Mouse (Mus musculus): ENCODE data around the gene Inpp4b. TPM values are rescaled to one million over a fixed set of nuclear protein-coding genes. Genes with fewer than 3 reads are reported as not detected.
A peak's percentile ranks its signal among the peaks of the same experiment; 100 is the strongest.

Inpp4b gene
- total RNA-seq, 2 experiments from 2014 or later, result 7.7 to 9.0 TPM

- no peak for DNase-seq (ENCODE audit: low spot score in 2 of 2)
Measured at GRCm38 (mm10) chr8:81702038-81702437, 359.7 kb downstream of the Inpp4b start.

- no peak for DNase-seq (ENCODE audit: low spot score in 2 of 2)
Measured at GRCm38 (mm10) chr8:81703571-81704365, 361.4 kb downstream of the Inpp4b start.

GRCm38 (mm10) chr8:81707436-81707835 is 365.1 kb downstream of the Inpp4b start:
- no peak for DNase-seq (ENCODE audit: low spot score in 2 of 2)

GRCm38 (mm10) chr8:81731332-81731731 is 389.0 kb downstream of the Inpp4b start:
- no peak for DNase-seq (ENCODE audit: low spot score in 2 of 2)

GRCm38 (mm10) chr8:81735655-81736054 is 393.3 kb downstream of the Inpp4b start:
- no peak for DNase-seq (ENCODE audit: low spot score in 2 of 2)

GRCm38 (mm10) chr8:81736103-81736502 is 393.7 kb downstream of the Inpp4b start:
- DNase-seq (ENCODE audit: low spot score in 2 of 2), result no peak

GRCm38 (mm10) chr8:81742588-81742987 is 400.2 kb downstream of the Inpp4b start:
- no peak for DNase-seq (ENCODE audit: low spot score in 2 of 2)

- no peak for DNase-seq (ENCODE audit: low spot score in 2 of 2)
Measured at GRCm38 (mm10) chr8:81743040-81743439, 400.7 kb downstream of the Inpp4b start.

GRCm38 (mm10) chr8:81745439-81745838 is 403.1 kb downstream of the Inpp4b start:
- no peak for DNase-seq (ENCODE audit: low spot score in 2 of 2)

- DNase-seq (ENCODE audit: low spot score in 2 of 2), result no peak
Measured at GRCm38 (mm10) chr8:81751159-81751558, 408.8 kb downstream of the Inpp4b start.

- DNase-seq (ENCODE audit: low spot score in 2 of 2), result no peak
Measured at GRCm38 (mm10) chr8:81756663-81757062, 414.3 kb downstream of the Inpp4b start.

GRCm38 (mm10) chr8:81757580-81758144 is 415.3 kb downstream of the Inpp4b start:
- peak in 1 of 2 experiments; percentile 12 for DNase-seq (ENCODE audit: low spot score in 2 of 2)

- no peak for DNase-seq (ENCODE audit: low spot score in 2 of 2)
Measured at GRCm38 (mm10) chr8:81761466-81761865, 419.1 kb downstream of the Inpp4b start.

- no peak for DNase-seq (ENCODE audit: low spot score in 2 of 2)
Measured at GRCm38 (mm10) chr8:81766033-81766432, 423.7 kb downstream of the Inpp4b start.

- DNase-seq (ENCODE audit: low spot score in 2 of 2), result no peak
Measured at GRCm38 (mm10) chr8:81767411-81768312, 425.3 kb downstream of the Inpp4b start.

- no peak for DNase-seq (ENCODE audit: low spot score in 2 of 2)
Measured at GRCm38 (mm10) chr8:81768313-81768675, 425.9 kb downstream of the Inpp4b start.

- DNase-seq (ENCODE audit: low spot score in 2 of 2), result no peak
Measured at GRCm38 (mm10) chr8:81768731-81769445, 426.5 kb downstream of the Inpp4b start.

- no peak for DNase-seq (ENCODE audit: low spot score in 2 of 2)
Measured at GRCm38 (mm10) chr8:81770603-81771276, 428.4 kb downstream of the Inpp4b start.

- DNase-seq (ENCODE audit: low spot score in 2 of 2), result no peak
Measured at GRCm38 (mm10) chr8:81772855-81773254, 430.5 kb downstream of the Inpp4b start.

- no peak for DNase-seq (ENCODE audit: low spot score in 2 of 2)
Measured at GRCm38 (mm10) chr8:81773305-81773965, 431.1 kb downstream of the Inpp4b start.

Data from layer of hippocampus, postnatal 10 days (tissue).